Mouse (Mus musculus) midbrain, postnatal 0 days (tissue): ENCODE results near the gene 1700023F06Rik. TPM values are rescaled to one million over a fixed set of nuclear protein-coding genes. Genes with fewer than 3 reads are reported as not detected.

Experiments
- ATAC-seq: fragments of 200-750 bp; cut with Nextera tagmentation; 2 replicates; pipeline ENCODE4 v1.8.0; 2017; ENCODE audit warnings: moderate number of reproducible peaks, mild to moderate bottlenecking, moderate TSS enrichment, moderate library complexity; ENCODE audit not compliant: low FRiP score
- DNase-seq: peaks from one replicate; pipeline ENCODE4 v3.0.0-alpha.2; 2015; ENCODE audit warnings: low spot score
- H3K27ac ChIP-seq: fragments of 300-500 bp; sonication (generic); 2 replicates; pipeline ENCODE4 v1.5.1; 2014; ENCODE audit warnings: low read depth, mild to moderate bottlenecking, low read length, mixed read lengths
- H3K27me3 ChIP-seq: fragments of 300-500 bp; sonication (generic); 2 replicates; pipeline ENCODE4 v1.6.1; 2014; ENCODE audit warnings: low read length, control low read depth, mixed read lengths; ENCODE audit not compliant: insufficient read depth
- H3K36me3 ChIP-seq: fragments of 300-500 bp; sonication (generic); 2 replicates; pipeline ENCODE4 v1.6.1; 2014; ENCODE audit warnings: low read length, control low read depth, mixed read lengths; ENCODE audit not compliant: insufficient read depth
- H3K4me1 ChIP-seq: fragments of 300-500 bp; sonication (generic); 2 replicates; pipeline ENCODE4 v1.6.1; 2014; ENCODE audit warnings: mild to moderate bottlenecking, control low read depth, antibody characterized with exemption, low read length, mixed read lengths; ENCODE audit not compliant: insufficient read depth
- H3K4me2 ChIP-seq: fragments of 300-500 bp; sonication (generic); 2 replicates; pipeline ENCODE4 v1.6.1; 2014; ENCODE audit warnings: low read depth, mild to moderate bottlenecking, low read length, mixed read lengths; ENCODE audit not compliant: poor library complexity, severe bottlenecking
- H3K4me3 ChIP-seq: fragments of 300-500 bp; sonication (generic); 2 replicates; pipeline ENCODE4 v1.5.1; 2014; ENCODE audit warnings: low read depth, mild to moderate bottlenecking, low read length, moderate library complexity
- H3K9ac ChIP-seq: fragments of 300-500 bp; sonication (generic); replicated peaks from 2 replicates; pipeline ENCODE4 v1.6.1; 2014; ENCODE audit warnings: mild to moderate bottlenecking, low read length, moderate library complexity, mixed read lengths; ENCODE audit not compliant: poor library complexity, severe bottlenecking
- H3K9me3 ChIP-seq: fragments of 300-500 bp; sonication (generic); 2 replicates; pipeline ENCODE4 v1.6.1; 2016; ENCODE audit warnings: low read length, control low read depth
- CTCF ChIP-seq: IDR thresholded peaks from 2 replicates; pipeline ENCODE4 v1.5.1; 2016; ENCODE audit warnings: antibody characterized with exemption, mild to moderate bottlenecking
- WGBS: fragments of 180-500 bp; shearing (Covaris S2); extraction: QIAGEN DNeasy Blood & Tissue Kit; methylation state at CpG from one replicate; pipeline ENCODE4 v1.1.7; 2014; 5-methylcytosine and 5-hydroxymethylcytosine counted together
- polyA plus RNA-seq: library from polyadenylated mRNA; unstranded; fragments of >200 nt; fragmentation: Nextera tagmentation; extraction: Ambion mirVana; gene quantifications from 2 replicates; pipeline ENCODE4 v1.2.1, GENCODE M21; 2015
- total RNA-seq: library from RNA; depleted of rRNA; stranded (reverse); fragments of >200 nt; gene quantifications from 2 replicates; pipeline ENCODE4 v1.2.3, GENCODE M21; 2014

1700023F06Rik gene
- total and polyA plus RNA-seq, 2 experiments from 2014 or later, result 4.9 TPM; not detected in 1

DNA sequence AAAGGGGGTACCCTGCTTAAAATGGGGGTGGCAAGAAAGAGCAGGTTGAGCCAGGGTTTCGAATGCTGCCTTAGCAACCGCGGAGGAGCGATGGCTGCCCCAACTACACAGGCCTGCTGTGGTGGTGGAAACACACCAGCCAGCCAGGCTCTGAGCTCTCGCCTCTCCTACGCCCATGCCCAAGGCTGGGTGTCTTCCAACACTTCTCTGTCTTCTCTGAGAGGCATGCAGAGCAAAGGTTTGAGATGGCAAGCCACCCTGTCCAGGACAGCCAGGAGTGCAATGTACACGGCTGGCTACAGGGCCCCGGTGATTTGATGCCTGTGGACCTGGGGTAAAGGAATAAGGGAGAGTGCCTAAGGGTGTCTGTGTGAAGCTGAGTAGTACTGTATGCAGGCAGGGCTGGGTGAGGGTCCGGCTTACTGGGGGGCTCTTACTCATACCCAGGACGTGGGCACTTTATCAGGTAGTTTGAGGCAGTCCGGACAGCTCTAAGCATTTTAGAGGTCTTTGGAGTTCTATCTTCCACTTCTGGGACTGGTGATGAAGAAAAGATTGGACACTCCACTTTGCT, 34.5 kb downstream of the 1700023F06Rik start:
- H3K9me3 ChIP-seq, result no peaks in the 10 kb centered on the region
- no peaks in the 10 kb centered on the region for H3K27me3 ChIP-seq
- peaks cover 30% of the 10 kb centered on the region for H3K4me1 ChIP-seq
- no peak overlapping the region for H3K27ac ChIP-seq
- ATAC-seq, result no peak
- H3K9ac ChIP-seq, result no peak overlapping the region
- WGBS, result 92% methylated on average over 11 of the region's 11 CpGs
- no peak for TF ChIP-seq CTCF
- H3K4me3 ChIP-seq, result no peak overlapping the region
- H3K4me2 ChIP-seq, result no peak overlapping the region
- H3K36me3 ChIP-seq, result no peaks in the 10 kb centered on the region
- DNase-seq, result no peak

DNA sequence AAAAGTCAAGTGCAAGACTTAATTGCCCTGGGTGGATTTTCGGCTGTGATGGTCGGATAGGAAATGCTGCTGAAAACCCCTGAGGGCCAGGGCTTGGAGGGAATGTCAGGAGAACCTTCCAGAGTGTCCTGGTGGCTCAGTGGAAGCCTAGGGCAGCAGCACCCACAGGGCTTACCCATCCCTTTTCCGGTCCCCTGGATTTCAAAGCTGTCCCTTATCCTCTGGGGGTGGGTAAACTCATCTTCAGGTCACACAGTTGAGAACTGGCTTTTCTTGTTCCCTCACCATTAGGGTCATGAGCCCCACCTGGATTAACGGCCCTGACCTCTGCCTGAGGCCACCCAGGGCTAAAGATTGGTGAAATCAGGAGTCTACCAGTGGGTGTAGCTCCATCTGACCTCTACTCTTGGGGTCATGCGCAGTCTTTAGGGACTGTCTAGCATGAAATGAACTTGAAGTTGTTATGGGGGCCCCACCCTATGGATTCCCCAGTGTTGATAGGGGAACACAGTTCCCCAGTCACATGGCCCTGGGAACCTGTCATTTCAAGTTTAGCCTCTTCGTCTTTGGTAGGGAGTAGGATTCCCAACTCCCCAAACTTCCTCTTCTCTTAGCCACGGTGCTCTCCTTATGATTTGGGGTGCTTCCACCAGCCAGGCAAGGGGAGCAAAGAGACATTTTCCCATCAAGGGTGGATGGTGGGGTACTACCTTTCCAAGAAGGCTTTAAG, 35.2 kb downstream of the 1700023F06Rik start:
- no peak overlapping the region for H3K4me3 ChIP-seq
- no peak overlapping the region for H3K9ac ChIP-seq
- no peaks in the 10 kb centered on the region for H3K36me3 ChIP-seq
- H3K4me2 ChIP-seq, result peak overlapping the region; percentile 89; the same call in 1 of the 2 replicates
- 81% methylated on average over 7 of the region's 7 CpGs for WGBS
- no peak for ATAC-seq
- TF ChIP-seq CTCF, result no peak
- no peak for DNase-seq
- H3K9me3 ChIP-seq, result no peaks in the 10 kb centered on the region
- peaks cover 30% of the 10 kb centered on the region for H3K4me1 ChIP-seq
- no peak overlapping the region for H3K27ac ChIP-seq
- H3K27me3 ChIP-seq, result no peaks in the 10 kb centered on the region

DNA sequence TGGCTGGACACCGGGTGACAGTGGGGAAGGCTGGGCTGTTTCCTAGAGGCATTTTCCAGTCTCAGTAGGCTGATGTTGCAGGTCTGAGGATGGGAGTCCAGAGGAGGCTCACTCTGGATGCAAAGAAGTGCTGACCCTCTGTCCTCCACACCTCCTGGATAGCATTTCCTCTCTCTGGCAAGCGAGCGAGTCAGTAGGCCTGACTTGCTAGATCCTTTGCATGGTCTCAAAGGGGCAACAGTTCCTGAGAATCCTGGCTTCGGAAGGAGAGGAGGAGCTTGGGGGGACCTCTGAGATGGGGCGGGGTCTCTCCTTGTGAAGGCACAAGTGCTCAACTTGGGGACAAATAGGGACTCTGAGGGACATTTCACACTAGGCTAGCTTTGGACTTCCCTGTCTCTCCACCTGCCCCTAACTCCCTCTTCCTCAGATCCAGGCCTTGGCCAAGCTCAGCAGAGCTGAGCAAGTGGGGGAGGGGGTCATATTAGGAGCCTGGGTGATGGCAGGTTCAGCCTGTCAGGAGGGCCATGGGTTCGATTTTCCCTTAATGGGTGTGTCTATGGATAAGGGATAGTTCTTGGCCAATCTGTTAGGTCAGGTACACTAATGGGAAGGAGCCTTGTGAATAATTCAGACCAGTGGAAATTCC, 35.8 kb downstream of the 1700023F06Rik start:
- Histone ChIP-seq H3K4me3 (peak overlapping the region; percentile 85), H3K4me1 (peaks cover 30% of the 10 kb centered on the region), H3K9me3 (no peaks in the 10 kb centered on the region), H3K4me2 (peak overlapping the region; percentile 89), H3K9ac (0 out of 2 replicates have a peak overlapping the region, but pooled peaks have one; percentile 89), H3K27me3 (no peaks in the 10 kb centered on the region), H3K27ac (no peak overlapping the region), H3K36me3 (no peaks in the 10 kb centered on the region)
- ATAC-seq, result no peak
- TF ChIP-seq CTCF, result no peak
- DNase-seq, result no peak
- WGBS, result 74% methylated on average over 6 of the region's 6 CpGs

DNA sequence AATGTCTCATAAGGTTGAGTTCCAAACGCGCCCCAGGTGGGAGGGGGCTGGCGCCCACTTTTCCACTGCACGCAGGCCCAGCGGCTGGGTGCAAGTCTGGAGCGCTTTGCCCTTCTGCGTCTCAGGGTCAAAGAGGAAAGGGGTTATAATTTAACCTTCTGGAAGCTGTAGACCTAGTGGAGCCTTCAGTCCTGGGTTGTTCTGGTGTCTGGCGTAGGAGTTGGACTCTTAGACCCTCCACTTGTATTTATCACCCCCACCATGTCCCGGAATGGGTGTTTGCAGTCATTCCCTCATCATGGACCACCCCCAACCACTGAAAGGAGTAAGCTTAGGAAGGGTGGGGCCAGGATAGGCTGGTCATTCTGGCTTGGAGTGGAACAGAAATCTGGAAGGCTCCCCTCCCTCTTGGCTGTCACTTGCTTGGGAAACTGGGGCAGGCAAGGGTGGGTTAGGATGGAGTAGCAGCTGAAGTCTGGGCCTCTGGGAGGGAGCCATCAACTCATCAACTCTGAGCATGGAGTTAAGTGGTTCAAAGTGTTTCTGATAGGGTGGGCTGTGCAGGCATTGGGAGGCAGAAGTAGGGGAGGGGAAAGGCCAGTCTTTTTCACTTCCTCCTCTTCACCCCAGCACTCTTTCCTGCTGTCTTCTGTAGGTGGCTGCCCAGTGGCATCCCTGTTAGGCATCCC, 36.5 kb downstream of the 1700023F06Rik start:
- no peaks in the 10 kb centered on the region for H3K9me3 ChIP-seq
- peak overlapping the region; percentile 85 for H3K4me3 ChIP-seq
- H3K27ac ChIP-seq, result no peak overlapping the region
- DNase-seq (no peak), ATAC-seq (no peak)
- no peaks in the 10 kb centered on the region for H3K27me3 ChIP-seq
- WGBS, result 69% methylated on average over 9 of the region's 9 CpGs
- H3K9ac ChIP-seq, result peak overlapping the region; percentile 89
- peak overlapping the region; percentile 89 for H3K4me2 ChIP-seq
- H3K4me1 ChIP-seq, result peaks cover 30% of the 10 kb centered on the region
- TF ChIP-seq CTCF, result no peak
- H3K36me3 ChIP-seq, result no peaks in the 10 kb centered on the region

DNA sequence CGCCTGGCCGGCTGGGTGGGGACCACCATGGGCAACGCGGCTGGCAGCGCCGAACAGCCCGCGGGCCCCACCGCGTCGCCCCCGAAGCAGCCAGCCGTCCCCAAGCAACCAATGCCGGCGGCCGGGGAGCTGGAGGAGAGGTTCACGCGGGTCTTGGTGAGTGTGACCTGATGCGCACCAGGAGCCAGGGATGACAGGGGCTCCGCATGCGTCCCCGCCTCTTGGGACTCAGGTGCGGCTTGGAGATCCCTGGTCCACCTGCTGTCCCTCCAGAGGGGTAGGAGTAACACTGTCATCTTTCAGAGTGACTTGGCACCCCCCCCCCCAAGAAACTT, 37.1 kb downstream of the 1700023F06Rik start:
- peaks cover 30% of the 10 kb centered on the region for H3K4me1 ChIP-seq
- WGBS, result 4% methylated on average over 19 of the region's 23 CpGs
- H3K9ac ChIP-seq, result peak overlapping the region; percentile 89
- no peaks in the 10 kb centered on the region for H3K36me3 ChIP-seq
- peak overlapping the region; percentile 74; the same call in 1 of the 2 replicates for H3K27ac ChIP-seq
- H3K9me3 ChIP-seq, result no peaks in the 10 kb centered on the region
- no peak for DNase-seq
- no peak for TF ChIP-seq CTCF
- H3K4me2 ChIP-seq, result peak overlapping the region; percentile 89
- no peak for ATAC-seq
- peak overlapping the region; percentile 85 for H3K4me3 ChIP-seq
- no peaks in the 10 kb centered on the region for H3K27me3 ChIP-seq
